Mouse (Mus musculus) embryonic facial prominence, embryonic 14.5 days (tissue): ENCODE measurements at regions not wholly inside any gene's neighbourhood (a gene's known extent, or its start where the extent isn't known, plus 50 kb on each side); places are given as distances from the start of the nearest gene placed in this dataset.
A peak's percentile ranks its signal among the peaks of the same experiment; 100 is the strongest.

Experiments
- ATAC-seq: fragments of 200-750 bp; cut with Nextera tagmentation; 2 replicates; pipeline ENCODE4 v1.8.0; 2017; ENCODE audit warnings: low read depth, moderate number of reproducible peaks, moderate TSS enrichment
- DNase-seq: peaks from one replicate; pipeline ENCODE4 v3.0.0-alpha.2; 2015; ENCODE audit warnings: low spot score
- H3K27ac ChIP-seq: fragments of 300-500 bp; sonication (generic); replicated peaks from 2 replicates; pipeline ENCODE4 v1.5.1; 2014; ENCODE audit warnings: low read depth, mild to moderate bottlenecking, low read length, moderate library complexity
- H3K27me3 ChIP-seq: fragments of 300-500 bp; sonication (generic); replicated peaks from 2 replicates; pipeline ENCODE4 v1.6.1; 2014; ENCODE audit warnings: low read length; ENCODE audit not compliant: control insufficient read depth, insufficient read depth
- H3K36me3 ChIP-seq: fragments of 300-500 bp; sonication (generic); 2 replicates; pipeline ENCODE4 v1.6.1; 2014; ENCODE audit warnings: low read length, mixed read lengths; ENCODE audit not compliant: control insufficient read depth, insufficient read depth
- H3K4me1 ChIP-seq: fragments of 300-500 bp; sonication (generic); 2 replicates; pipeline ENCODE4 v1.6.1; 2014; ENCODE audit warnings: antibody characterized with exemption, low read length; ENCODE audit not compliant: control insufficient read depth, insufficient read depth
- H3K4me2 ChIP-seq: fragments of 300-500 bp; sonication (generic); 2 replicates; pipeline ENCODE4 v1.6.1; 2014; ENCODE audit warnings: low read depth, mild to moderate bottlenecking, low read length, moderate library complexity, mixed read lengths
- H3K4me3 ChIP-seq: fragments of 300-500 bp; sonication (generic); 2 replicates; pipeline ENCODE4 v1.5.1; 2014; ENCODE audit warnings: low read depth, mild to moderate bottlenecking, low read length
- H3K9ac ChIP-seq: fragments of 300-500 bp; sonication (generic); 2 replicates; pipeline ENCODE4 v1.6.1; 2014; ENCODE audit warnings: low read depth, mild to moderate bottlenecking, low read length, moderate library complexity, mixed read lengths
- H3K9me3 ChIP-seq: fragments of 300-500 bp; sonication (generic); 2 replicates; pipeline ENCODE4 v1.6.1; 2016; ENCODE audit warnings: low read length; ENCODE audit not compliant: control insufficient read depth
- WGBS: fragments of 180-500 bp; shearing (Covaris S2); extraction: QIAGEN DNeasy Blood & Tissue Kit; methylation state at CpG from one replicate; pipeline ENCODE4 v1.1.7; 2014; 5-methylcytosine and 5-hydroxymethylcytosine counted together

GRCm38 (mm10) chr14:23140385-23140784 is 873.9 kb downstream of the Kcnma1 start:
- H3K4me3 ChIP-seq = no peak overlapping the region
- no peak overlapping the region for H3K27ac ChIP-seq
- DNase-seq (peak; percentile 33), ATAC-seq (no peak)
- no peaks in the 10 kb centered on the region for H3K36me3 ChIP-seq
- no peaks in the 10 kb centered on the region for H3K9me3 ChIP-seq
- no peaks in the 10 kb centered on the region for H3K27me3 ChIP-seq
- H3K4me1 ChIP-seq = no peaks in the 10 kb centered on the region
- no peak overlapping the region for H3K4me2 ChIP-seq
- WGBS = 89% methylated on average over 1 of the region's 1 CpGs
- no peak overlapping the region for H3K9ac ChIP-seq

DNA sequence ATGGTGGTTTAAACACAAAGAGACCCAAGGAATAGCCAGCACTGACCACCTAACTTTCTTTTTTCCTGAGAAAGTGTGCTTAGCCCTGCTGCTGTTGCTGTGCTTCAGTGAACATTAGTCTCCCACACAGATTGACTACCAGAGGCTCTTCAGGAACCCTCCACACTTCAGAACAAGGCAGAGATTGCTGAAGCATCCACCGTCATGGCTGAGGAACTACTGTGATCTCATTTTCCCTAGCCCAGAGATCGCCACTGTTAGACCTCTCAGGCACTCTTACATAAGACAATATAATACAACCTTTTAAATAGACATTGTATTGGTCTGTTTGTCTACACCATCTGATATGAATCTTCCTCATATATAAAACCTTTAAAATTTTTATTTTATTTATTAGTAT is 879.6 kb downstream of the Kcnma1 start:
- Histone ChIP-seq H3K4me3 (no peak overlapping the region), H3K36me3 (no peaks in the 10 kb centered on the region), H3K4me2 (no peak overlapping the region), H3K9ac (no peak overlapping the region), H3K27me3 (no peaks in the 10 kb centered on the region), H3K9me3 (no peaks in the 10 kb centered on the region), H3K27ac (no peak overlapping the region), H3K4me1 (no peaks in the 10 kb centered on the region)
- DNase-seq (no peak), ATAC-seq (no peak)
- 91% methylated on average over 2 of the region's 2 CpGs for WGBS

- Histone ChIP-seq H3K4me1 (no peaks in the 10 kb centered on the region), H3K36me3 (no peaks in the 10 kb centered on the region), H3K9ac (no peak overlapping the region), H3K27ac (no peak overlapping the region), H3K4me3 (no peak overlapping the region), H3K9me3 (no peaks in the 10 kb centered on the region), H3K4me2 (no peak overlapping the region), H3K27me3 (no peaks in the 10 kb centered on the region)
- DNase-seq (peak; percentile 34), ATAC-seq (no peak)
- WGBS = 75% methylated on average over 7 of the region's 7 CpGs
Observed at GRCm38 (mm10) chr14:23131736-23132519, 882.4 kb downstream of the Kcnma1 start.

- Histone ChIP-seq H3K4me3 (no peak overlapping the region), H3K27ac (no peak overlapping the region), H3K27me3 (no peaks in the 10 kb centered on the region), H3K9me3 (no peaks in the 10 kb centered on the region), H3K4me1 (peaks cover 4% of the 10 kb centered on the region; the same call in 1 of the 2 replicates), H3K9ac (no peak overlapping the region), H3K36me3 (no peaks in the 10 kb centered on the region), H3K4me2 (no peak overlapping the region)
- WGBS = 64% methylated on average over 8 of the region's 8 CpGs
- DNase-seq (peak; percentile 24), ATAC-seq (no peak)
Observed at GRCm38 (mm10) chr14:23115889-23116510, 898.3 kb downstream of the Kcnma1 start.

GRCm38 (mm10) chr14:23114910-23115309 is 899.4 kb downstream of the Kcnma1 start:
- no peak overlapping the region for H3K4me3 ChIP-seq
- no peak overlapping the region for H3K9ac ChIP-seq
- no peak overlapping the region for H3K27ac ChIP-seq
- DNase-seq (peak; percentile 67), ATAC-seq (no peak)
- WGBS = 44% methylated on average over 5 of the region's 5 CpGs
- H3K9me3 ChIP-seq = no peaks in the 10 kb centered on the region
- no peak overlapping the region for H3K4me2 ChIP-seq
- H3K36me3 ChIP-seq = no peaks in the 10 kb centered on the region
- no peaks in the 10 kb centered on the region for H3K27me3 ChIP-seq
- peaks cover 4% of the 10 kb centered on the region; the same call in 1 of the 2 replicates for H3K4me1 ChIP-seq

- H3K4me1 ChIP-seq = peaks cover 4% of the 10 kb centered on the region; the same call in 1 of the 2 replicates
- H3K36me3 ChIP-seq = no peaks in the 10 kb centered on the region
- H3K27ac ChIP-seq = no peak overlapping the region
- H3K4me3 ChIP-seq = no peak overlapping the region
- 90% methylated on average over 1 of the region's 1 CpGs for WGBS
- DNase-seq (no peak), ATAC-seq (no peak)
- H3K4me2 ChIP-seq = no peak overlapping the region
- H3K9ac ChIP-seq = no peak overlapping the region
- no peaks in the 10 kb centered on the region for H3K27me3 ChIP-seq
- no peaks in the 10 kb centered on the region for H3K9me3 ChIP-seq
Observed at GRCm38 (mm10) chr14:23114456-23114855, 899.8 kb downstream of the Kcnma1 start.

- Histone ChIP-seq H3K4me3 (no peak overlapping the region), H3K27me3 (no peaks in the 10 kb centered on the region), H3K4me2 (no peak overlapping the region), H3K9me3 (no peaks in the 10 kb centered on the region), H3K9ac (no peak overlapping the region), H3K27ac (no peak overlapping the region), H3K4me1 (peaks cover 4% of the 10 kb centered on the region; the same call in 1 of the 2 replicates), H3K36me3 (no peaks in the 10 kb centered on the region)
- ATAC-seq (no peak), DNase-seq (no peak)
- WGBS = 69% methylated on average over 2 of the region's 2 CpGs
Observed at GRCm38 (mm10) chr14:23112369-23112768, 901.9 kb downstream of the Kcnma1 start.

DNA sequence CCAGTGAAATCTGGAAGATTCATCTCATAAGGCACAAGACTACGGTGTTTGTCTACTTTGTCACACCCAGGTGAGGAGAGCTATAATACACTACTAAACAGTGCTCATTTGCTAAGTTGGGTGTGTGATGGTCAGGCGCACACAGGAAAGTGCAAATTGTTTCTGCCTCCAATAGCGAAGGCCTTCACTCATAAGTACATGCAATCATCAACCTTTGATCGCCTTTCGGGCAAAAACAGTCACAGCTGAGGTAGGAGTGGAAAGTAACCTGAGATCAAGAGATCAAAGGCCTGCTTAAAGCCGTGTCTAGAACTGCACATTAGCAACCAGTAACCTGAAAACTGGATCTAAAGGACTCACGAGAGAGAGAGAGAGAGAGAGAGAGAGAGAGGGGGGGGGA is 905.7 kb downstream of the Kcnma1 start:
- Histone ChIP-seq H3K27me3 (no peaks in the 10 kb centered on the region), H3K27ac (no peak overlapping the region), H3K4me3 (no peak overlapping the region), H3K9me3 (no peaks in the 10 kb centered on the region), H3K9ac (no peak overlapping the region), H3K4me2 (no peak overlapping the region), H3K4me1 (no peaks in the 10 kb centered on the region), H3K36me3 (no peaks in the 10 kb centered on the region)
- ATAC-seq (no peak), DNase-seq (no peak)
- WGBS = 70% methylated on average over 7 of the region's 7 CpGs

GRCm38 (mm10) chr14:23107466-23107865 is 906.8 kb downstream of the Kcnma1 start:
- Histone ChIP-seq H3K9ac (no peak overlapping the region), H3K27ac (no peak overlapping the region), H3K4me2 (no peak overlapping the region), H3K36me3 (no peaks in the 10 kb centered on the region), H3K4me3 (no peak overlapping the region), H3K27me3 (no peaks in the 10 kb centered on the region), H3K9me3 (no peaks in the 10 kb centered on the region), H3K4me1 (no peaks in the 10 kb centered on the region)
- WGBS = 88% methylated on average over 4 of the region's 4 CpGs
- DNase-seq (no peak), ATAC-seq (no peak)
